Mouse (Mus musculus): ENCODE measurements at regions not wholly inside any gene's neighbourhood (a gene's known extent, or its start where the extent isn't known, plus 50 kb on each side); places are given as distances from the start of the nearest gene placed in this dataset.

GRCm38 (mm10) chr3:78810431-78811152, 475.7 kb downstream of the Rapgef2 start:
- no peak for ATAC-seq (replicated peaks; ENCODE audit: low FRiP score, poor library complexity, severe bottlenecking)

DNA sequence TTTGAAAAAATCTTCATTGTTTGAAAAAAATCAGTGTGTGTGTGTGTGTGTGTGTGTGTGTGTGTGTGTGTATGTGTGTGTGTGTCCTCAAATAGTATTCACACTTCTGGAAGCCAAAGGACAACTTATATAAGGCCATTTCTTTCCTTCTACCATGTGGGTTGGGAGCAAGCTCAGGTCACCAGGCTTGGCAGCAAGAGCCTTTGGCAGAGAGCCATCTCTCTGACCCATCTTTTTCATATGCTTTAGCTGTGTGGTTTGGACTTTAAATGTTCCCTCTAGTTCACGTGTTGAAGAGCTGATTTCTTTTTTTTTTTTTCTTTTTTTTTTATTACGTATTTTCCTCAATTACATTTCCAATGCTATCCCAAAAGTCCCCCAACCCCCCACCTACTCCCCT, 483.1 kb downstream of the Rapgef2 start:
- ATAC-seq (replicated peaks; ENCODE audit: low FRiP score, poor library complexity, severe bottlenecking), result no peak

DNA sequence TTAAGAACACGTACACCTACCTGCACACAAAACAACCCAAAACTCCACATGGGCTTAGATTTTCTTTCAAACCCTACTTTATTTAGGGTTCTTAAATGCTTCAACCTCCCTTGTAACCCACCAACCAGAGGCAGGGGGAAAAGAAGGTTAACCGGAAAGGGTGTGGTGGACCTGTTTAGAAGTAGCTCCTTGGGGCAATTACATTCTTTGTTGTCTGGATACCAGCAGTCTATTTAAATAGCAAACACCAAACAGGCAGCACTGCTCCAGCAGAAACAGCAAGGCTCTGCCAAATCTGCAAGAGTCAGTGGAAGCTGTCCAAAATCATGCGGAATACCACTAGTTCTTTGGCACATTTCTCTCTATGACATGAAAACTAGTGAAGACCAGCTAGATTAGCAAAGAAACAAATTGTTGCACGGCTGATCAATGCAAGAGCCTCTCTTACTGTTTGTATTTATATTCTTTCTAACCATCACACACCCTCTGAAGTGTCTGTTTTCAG, 490.3 kb downstream of the Rapgef2 start:
- no peak for ATAC-seq (replicated peaks; ENCODE audit: low FRiP score, poor library complexity, severe bottlenecking)

- no peak for ATAC-seq (replicated peaks; ENCODE audit: low FRiP score, poor library complexity, severe bottlenecking)
These were observed 493.8 kb downstream of the Rapgef2 start for GRCm38 (mm10) chr3:78792440-78793057.

DNA sequence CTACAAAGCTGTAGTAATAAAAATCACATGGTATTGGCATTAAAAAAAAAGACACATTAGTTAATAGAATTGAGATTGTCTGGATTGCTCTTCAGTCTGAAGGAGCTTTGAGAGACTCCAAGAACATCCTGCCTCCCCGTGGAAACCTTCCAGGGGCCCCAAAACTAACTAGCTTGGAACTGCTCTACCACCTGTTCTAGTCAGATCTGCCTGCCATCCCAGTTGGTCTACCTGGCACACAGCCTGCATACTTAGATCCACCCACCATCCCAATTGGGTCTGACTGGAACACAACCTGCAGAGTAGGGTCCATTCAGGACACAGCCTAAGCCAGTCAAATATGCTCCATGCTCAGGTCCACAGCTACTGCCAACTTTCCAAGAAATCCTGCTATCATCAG, 503.6 kb downstream of the Rapgef2 start:
- ATAC-seq (replicated peaks; ENCODE audit: low FRiP score, poor library complexity, severe bottlenecking), result no peak

DNA sequence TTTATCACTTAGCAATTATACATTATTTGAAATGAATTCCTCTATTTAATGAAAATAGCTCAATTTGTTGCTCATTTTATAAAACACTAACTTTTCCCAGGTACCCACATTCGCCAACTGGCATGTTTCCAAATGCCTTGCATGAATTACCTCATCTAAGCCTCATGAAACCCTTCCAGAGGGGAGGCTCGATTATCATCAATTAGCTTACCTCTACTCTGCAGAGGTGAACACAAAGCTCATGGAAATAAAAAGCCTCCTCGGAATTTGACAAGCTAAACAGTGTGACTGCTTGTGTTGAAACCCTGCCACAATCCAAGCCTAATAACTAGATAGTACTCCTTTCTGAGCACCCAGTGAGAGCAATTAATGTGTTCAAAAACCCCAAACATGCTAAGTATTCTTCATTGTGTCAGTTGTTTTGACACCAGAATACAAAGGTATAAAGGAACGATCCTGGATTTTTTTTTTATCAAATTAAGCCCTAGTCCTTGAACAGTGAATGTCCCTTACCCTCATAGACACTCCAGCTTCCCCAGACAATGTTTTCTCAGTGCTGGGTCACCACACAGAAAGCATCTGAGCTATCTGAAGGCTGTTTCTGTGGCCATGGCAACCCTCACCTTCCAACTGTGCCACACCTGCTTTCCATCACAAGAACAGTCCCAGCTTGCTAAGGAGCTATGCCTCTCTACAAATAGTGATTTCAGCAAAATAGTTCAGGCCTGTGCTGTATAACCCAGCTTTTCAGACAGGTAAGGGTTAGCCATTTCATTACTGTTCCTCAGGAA, 530.4 kb downstream of the Rapgef2 start:
- no peak for ATAC-seq (replicated peaks; ENCODE audit: low FRiP score, poor library complexity, severe bottlenecking)

GRCm38 (mm10) chr3:78736111-78736510, 550.2 kb downstream of the Rapgef2 start:
- no peak for ATAC-seq (replicated peaks; ENCODE audit: low FRiP score, poor library complexity, severe bottlenecking)

DNA sequence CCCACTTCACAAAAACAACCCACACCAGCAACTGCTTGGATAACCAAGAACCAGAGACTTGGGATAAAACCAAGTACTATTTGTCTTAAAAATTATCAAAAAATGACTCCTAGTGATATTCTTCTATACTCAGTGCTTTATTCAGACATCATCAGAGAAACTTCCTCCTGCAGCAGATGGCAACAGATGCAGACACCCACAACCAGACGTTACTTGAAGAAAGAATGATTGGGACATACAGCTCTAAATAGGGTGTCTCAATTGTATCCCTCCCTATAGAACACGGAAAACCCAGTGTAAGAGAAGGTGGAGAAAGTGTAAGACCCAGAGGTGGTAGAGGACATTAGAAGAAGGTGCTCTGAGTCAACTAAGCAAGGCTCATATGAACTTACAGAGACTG, 569.6 kb downstream of the Rapgef2 start:
- no peak for ATAC-seq (replicated peaks; ENCODE audit: low FRiP score, poor library complexity, severe bottlenecking)

DNA sequence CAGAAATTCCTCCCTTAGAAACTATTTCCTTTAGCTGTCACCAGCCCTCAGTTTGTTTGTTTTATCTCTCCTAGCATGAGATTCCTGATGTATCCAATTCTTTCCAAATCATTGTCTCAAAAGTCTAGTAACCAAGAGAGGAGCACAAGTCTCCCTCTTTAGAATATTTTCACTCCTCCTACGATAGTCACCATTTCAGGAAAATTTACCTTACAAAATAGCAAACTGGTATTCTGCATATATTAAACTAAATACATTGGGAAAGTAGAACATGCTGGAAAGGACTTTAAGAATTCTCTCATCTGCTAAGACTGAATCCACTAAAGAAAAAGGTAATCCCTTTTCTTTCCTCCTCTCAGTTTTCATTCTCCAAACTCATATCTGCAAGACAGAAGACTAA, 578.6 kb downstream of the Rapgef2 start:
- ATAC-seq (replicated peaks; ENCODE audit: low FRiP score, poor library complexity, severe bottlenecking), result no peak

DNA sequence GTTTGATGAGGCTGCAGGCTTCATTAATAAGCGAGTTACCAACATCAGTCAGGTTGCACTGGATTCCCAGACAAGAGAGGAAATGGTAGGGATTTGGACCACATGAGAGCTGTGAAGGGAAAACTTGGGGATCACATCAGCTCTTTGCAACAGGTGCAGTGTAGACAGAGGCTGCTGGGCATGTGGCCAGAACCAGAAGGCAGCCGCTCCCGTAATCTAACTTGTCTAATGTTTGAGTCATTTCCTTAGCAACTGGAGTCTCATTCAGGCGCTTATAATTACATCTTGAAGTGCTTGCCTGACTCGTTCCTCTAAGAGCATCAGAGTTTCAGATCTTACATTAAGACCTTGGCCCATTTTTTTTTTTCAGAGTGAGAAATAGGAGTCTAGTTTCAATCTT, 587.4 kb downstream of the Rapgef2 start:
- no peak for ATAC-seq (replicated peaks; ENCODE audit: low FRiP score, poor library complexity, severe bottlenecking)

- ATAC-seq (replicated peaks; ENCODE audit: low FRiP score, poor library complexity, severe bottlenecking), result no peak
These were observed 594.8 kb downstream of the Rapgef2 start for GRCm38 (mm10) chr3:78691499-78691898.

- no peak for ATAC-seq (replicated peaks; ENCODE audit: low FRiP score, poor library complexity, severe bottlenecking)
These were observed 608.7 kb downstream of the Rapgef2 start for GRCm38 (mm10) chr3:78677656-78678055.

GRCm38 (mm10) chr3:78676806-78677205, 609.5 kb downstream of the Rapgef2 start:
- no peak for ATAC-seq (replicated peaks; ENCODE audit: low FRiP score, poor library complexity, severe bottlenecking)

- no peak for ATAC-seq (replicated peaks; ENCODE audit: low FRiP score, poor library complexity, severe bottlenecking)
These were observed 611.7 kb downstream of the Rapgef2 start for GRCm38 (mm10) chr3:78674529-78675187.

- no peak for ATAC-seq (replicated peaks; ENCODE audit: low FRiP score, poor library complexity, severe bottlenecking)
These were observed 618.3 kb downstream of the Rapgef2 start for GRCm38 (mm10) chr3:78668050-78668449.

- ATAC-seq (replicated peaks; ENCODE audit: low FRiP score, poor library complexity, severe bottlenecking), result no peak
These were observed 618.8 kb downstream of the Rapgef2 start for GRCm38 (mm10) chr3:78667374-78668023.

- no peak for ATAC-seq (replicated peaks; ENCODE audit: low FRiP score, poor library complexity, severe bottlenecking)
These were observed 638.2 kb downstream of the Rapgef2 start for GRCm38 (mm10) chr3:78648115-78648514.

- no peak for ATAC-seq (replicated peaks; ENCODE audit: low FRiP score, poor library complexity, severe bottlenecking)
These were observed 650.9 kb downstream of the Rapgef2 start for GRCm38 (mm10) chr3:78635386-78635785.

DNA sequence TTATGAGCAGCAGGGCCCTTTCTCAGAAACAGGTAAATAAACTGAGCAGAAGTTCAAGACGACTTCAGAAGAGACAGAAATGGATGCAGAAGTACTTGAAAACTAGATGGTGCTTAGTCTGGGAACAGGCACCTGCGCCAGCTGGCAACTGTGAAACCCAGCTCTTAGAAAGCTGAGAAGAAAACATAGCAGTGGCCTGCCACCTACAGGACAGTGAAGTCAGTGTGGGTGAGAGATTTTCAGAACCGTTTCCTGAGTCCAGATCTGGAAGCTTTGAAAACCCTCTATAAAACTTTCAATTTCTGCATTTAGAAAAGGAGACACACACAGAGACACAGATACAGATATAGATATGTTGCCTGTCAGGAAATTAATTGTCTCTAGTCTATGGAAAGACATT, 667.4 kb downstream of the Rapgef2 start:
- ATAC-seq (replicated peaks; ENCODE audit: low FRiP score, poor library complexity, severe bottlenecking), result no peak

GRCm38 (mm10) chr3:78594718-78595236, 691.5 kb downstream of the Rapgef2 start:
- no peak for ATAC-seq (replicated peaks; ENCODE audit: low FRiP score, poor library complexity, severe bottlenecking)

All from erythroid progenitor cell, adult 5-6 weeks (primary cell).